ENCODE assay signal across 8 mouse cellular contexts in genomic region chr8:120004154-120004702, GRCm38 (mm10). TPM values are rescaled to one million over a fixed set of nuclear protein-coding genes. Genes with fewer than 3 reads are reported as not detected.
DNase-seq lines count a peak whose midpoint lies in the region; ATAC-seq and TF ChIP-seq lines count a peak whose summit lies in the region.

No protein-coding gene starts in this region.

- H3K9me3 ChIP-seq in intestine, postnatal 0 days (ENCODE audit: control insufficient read depth) = no peaks in the 10 kb centered on the region
- no peaks in the 10 kb centered on the region for H3K9me3 ChIP-seq in liver, embryonic 12.5 days (replicated peaks)
- no peaks in the 10 kb centered on the region for H3K9me3 ChIP-seq in liver, postnatal 0 days (ENCODE audit: low read length)

- H3K36me3 ChIP-seq in intestine, postnatal 0 days (ENCODE audit: control insufficient read depth, insufficient read depth) = no peaks in the 10 kb centered on the region
- H3K36me3 ChIP-seq in liver, embryonic 12.5 days = no peaks in the 10 kb centered on the region
- H3K36me3 ChIP-seq in liver, postnatal 0 days (replicated peaks; ENCODE audit: insufficient read depth, low read length) = no peaks in the 10 kb centered on the region

- TF ChIP-seq EP300 in liver, postnatal 0 days (IDR thresholded peaks at IDR 0.05; ENCODE audit: low read depth) = no peak

- peak; percentile 44 for ATAC-seq in intestine, postnatal 0 days
- ATAC-seq in liver, embryonic 12.5 days = no peak
- ATAC-seq in liver, postnatal 0 days = no peak
- no peak for ATAC-seq in monocyte, adult 5-6 weeks (replicated peaks; ENCODE audit: insufficient number of reproducible peaks, low FRiP score, low TSS enrichment, poor library complexity, severe bottlenecking)

- no peak overlapping the region for H3K9ac ChIP-seq in intestine, postnatal 0 days (ENCODE audit: low read depth, low read length)
- H3K9ac ChIP-seq in liver, embryonic 12.5 days = no peak overlapping the region
- H3K9ac ChIP-seq in liver, postnatal 0 days (replicated peaks) = no peak overlapping the region

- TF ChIP-seq CTCF in intestine, postnatal 0 days (IDR thresholded peaks at IDR 0.05; ENCODE audit: low read depth) = no peak
- TF ChIP-seq CTCF in liver, postnatal 0 days (IDR thresholded peaks at IDR 0.05; ENCODE audit: low read depth) = no peak

- WGBS in intestine, postnatal 0 days = 25% methylated on average over 14 of the region's 14 CpGs
- 62% methylated on average over 14 of the region's 14 CpGs for WGBS in liver, embryonic 12.5 days (ENCODE audit: insufficient replicate concordance)
- WGBS in liver, postnatal 0 days (ENCODE audit: insufficient replicate concordance) = 71% methylated on average over 14 of the region's 14 CpGs

- H3K4me3 ChIP-seq in intestine, postnatal 0 days (ENCODE audit: low read depth, low read length) = no peak overlapping the region
- H3K4me3 ChIP-seq in liver, embryonic 12.5 days = no peak overlapping the region
- H3K4me3 ChIP-seq in liver, postnatal 0 days (ENCODE audit: low read depth, low read length) = no peak overlapping the region

- H3K27me3 ChIP-seq in intestine, postnatal 0 days (replicated peaks; ENCODE audit: control insufficient read depth, insufficient read depth, low read length) = no peaks in the 10 kb centered on the region
- 0 out of 2 replicates have a peak, but pooled peaks cover 17% of the 10 kb centered on the region for H3K27me3 ChIP-seq in liver, embryonic 12.5 days (replicated peaks)
- no peaks in the 10 kb centered on the region for H3K27me3 ChIP-seq in liver, postnatal 0 days (ENCODE audit: insufficient read depth, low read length)

- DNase-seq in retina, postnatal 1 day = peak; percentile 48
- DNase-seq in retina, embryonic 14.5 days (ENCODE audit: low spot score) = no peak
- DNase-seq in heart, adult 18-20 months = peak; percentile 71 to 81
- DNase-seq in lung, postnatal 36 days = peak; percentile 82
- DNase-seq in liver, postnatal 0 days = no peak

- 0 out of 2 replicates have a peak overlapping the region, but pooled peaks have one; percentile 28 for H3K27ac ChIP-seq in intestine, postnatal 0 days (ENCODE audit: low read depth, low read length)
- no peak overlapping the region for H3K27ac ChIP-seq in liver, embryonic 12.5 days
- H3K27ac ChIP-seq in liver, postnatal 0 days (ENCODE audit: low read depth) = no peak overlapping the region

- no peak overlapping the region for H3K4me2 ChIP-seq in intestine, postnatal 0 days (replicated peaks; ENCODE audit: low read depth)
- H3K4me2 ChIP-seq in liver, embryonic 12.5 days = no peak overlapping the region
- no peak overlapping the region for H3K4me2 ChIP-seq in liver, postnatal 0 days (ENCODE audit: low read depth, low read length)

- no peaks in the 10 kb centered on the region for H3K4me1 ChIP-seq in intestine, postnatal 0 days (replicated peaks; ENCODE audit: control insufficient read depth, insufficient read depth, low read length)
- H3K4me1 ChIP-seq in liver, embryonic 12.5 days = no peaks in the 10 kb centered on the region
- H3K4me1 ChIP-seq in liver, postnatal 0 days (ENCODE audit: insufficient read depth) = no peaks in the 10 kb centered on the region

RNA-seq across cellular contexts. Expression of gene Crispld2, which starts 12.0 kb away (rescaled TPM):
- 10 to 100 TPM; 25.1 to 27.1 TPM for total RNA-seq in heart, adult 18-20 months (2021)
- 9.1 and 9.2 TPM in 2 replicates for polyA plus RNA-seq in intestine, postnatal 0 days (2015; fragmentation: Nextera tagmentation; extraction: Ambion mirVana)
- polyA plus RNA-seq in liver, embryonic 12.5 days (2016; fragmentation: Nextera tagmentation; extraction: Ambion mirVana) = 1.7 and 2.1 TPM in 2 replicates
- 2.1 and 2.5 TPM in 2 replicates for polyA plus RNA-seq in liver, postnatal 0 days (2015; fragmentation: Nextera tagmentation; extraction: Ambion mirVana)
- total RNA-seq in monocyte, adult 5-6 weeks (2017) = 0.10 TPM in 1 of 3 replicates, not detected in the others

Comparison
In these comparisons a context has a peak if more than half of its experiments do, and no peak if none do; other contexts are left out.
1. DNase-seq: peak in retina, postnatal 1 day (single experiment), heart, adult 18-20 months (2 of 2) and lung, postnatal 36 days (single experiment); none in retina, embryonic 14.5 days (single experiment) and liver, postnatal 0 days (single experiment).